Mouse (Mus musculus): ENCODE data around the gene Tenm4. TPM values are rescaled to one million over a fixed set of nuclear protein-coding genes. Genes with fewer than 3 reads are reported as not detected.

The Tenm4 gene
- total RNA-seq, 2 experiments from 2014 or later = 127 to 178 TPM

- DNase-seq (ENCODE audit: low spot score in 2 of 2) = no peak
Observed at GRCm38 (mm10) chr7:96880221-96880944, 709.3 kb downstream of the Tenm4 start.

GRCm38 (mm10) chr7:96883297-96883696 is 712.3 kb downstream of the Tenm4 start:
- DNase-seq (ENCODE audit: low spot score in 2 of 2) = no peak
- intact Hi-C loops (cut with DNase I) = no loop called here

More at GRCm38 (mm10) chr7:96880221-96880944, 709.3 kb downstream of the Tenm4 start:
- intact Hi-C loops (cut with DNase I) = no loop called here

- DNase-seq (ENCODE audit: low spot score in 2 of 2) = no peak
- intact Hi-C loops (cut with DNase I) = no loop called here
Observed at GRCm38 (mm10) chr7:96887088-96887654, 716.1 kb downstream of the Tenm4 start.

- intact Hi-C loops (cut with DNase I) = no loop called here
- DNase-seq (ENCODE audit: low spot score in 2 of 2) = no peak
Observed at GRCm38 (mm10) chr7:96889061-96890034, 718.3 kb downstream of the Tenm4 start.

GRCm38 (mm10) chr7:96890035-96890621 is 719.1 kb downstream of the Tenm4 start:
- no peak for DNase-seq (ENCODE audit: low spot score in 2 of 2)
- intact Hi-C loops (cut with DNase I) = no loop called here

- intact Hi-C loops (cut with DNase I) = no loop called here
- no peak for DNase-seq (ENCODE audit: low spot score in 2 of 2)
Observed at GRCm38 (mm10) chr7:96890987-96891386, 719.9 kb downstream of the Tenm4 start.

GRCm38 (mm10) chr7:96899036-96899569 is 728.1 kb downstream of the Tenm4 start:
- intact Hi-C loops (cut with DNase I) = no loop called here
- peak in 1 of 2 experiments; percentile 44 for DNase-seq (ENCODE audit: low spot score in 2 of 2)

- no peak for DNase-seq (ENCODE audit: low spot score in 2 of 2)
- intact Hi-C loops (cut with DNase I) = no loop called here
Observed at GRCm38 (mm10) chr7:96902183-96902582, 731.1 kb downstream of the Tenm4 start.

GRCm38 (mm10) chr7:96903088-96903985 is 732.3 kb downstream of the Tenm4 start:
- DNase-seq (ENCODE audit: low spot score in 2 of 2) = no peak
- intact Hi-C loops (cut with DNase I) = no loop called here

GRCm38 (mm10) chr7:96904442-96904841 is 733.4 kb downstream of the Tenm4 start:
- DNase-seq (ENCODE audit: low spot score in 2 of 2) = no peak
- intact Hi-C loops (cut with DNase I) = no loop called here

GRCm38 (mm10) chr7:96904936-96905335 is 733.9 kb downstream of the Tenm4 start:
- intact Hi-C loops (cut with DNase I) = no loop called here
- no peak for DNase-seq (ENCODE audit: low spot score in 2 of 2)

- no peak for DNase-seq (ENCODE audit: low spot score in 2 of 2)
- intact Hi-C loops (cut with DNase I) = no loop called here
Observed at GRCm38 (mm10) chr7:96905422-96905821, 734.4 kb downstream of the Tenm4 start.

GRCm38 (mm10) chr7:96906216-96906615 is 735.2 kb downstream of the Tenm4 start:
- intact Hi-C loops (cut with DNase I) = no loop called here
- DNase-seq (ENCODE audit: low spot score in 2 of 2) = no peak

- intact Hi-C loops (cut with DNase I) = no loop called here
- no peak for DNase-seq (ENCODE audit: low spot score in 2 of 2)
Observed at GRCm38 (mm10) chr7:96907971-96908680, 737.1 kb downstream of the Tenm4 start.

GRCm38 (mm10) chr7:96909856-96910255 is 738.8 kb downstream of the Tenm4 start:
- intact Hi-C loops (cut with DNase I) = loop anchor here (5.0 to 10.0 kb wide), 4 partner anchors 133 to 1415 kb away; no protein-coding TSS in a partner anchor
- DNase-seq (ENCODE audit: low spot score in 2 of 2) = no peak

GRCm38 (mm10) chr7:96910310-96910960 is 739.4 kb downstream of the Tenm4 start:
- DNase-seq (ENCODE audit: low spot score in 2 of 2) = no peak
- intact Hi-C loops (cut with DNase I) = loop anchor here (5.0 to 10.0 kb wide), 4 partner anchors 133 to 1416 kb away; no protein-coding TSS in a partner anchor

- peak; percentile 78 to 82 for DNase-seq (ENCODE audit: low spot score in 2 of 2)
- intact Hi-C loops (cut with DNase I) = loop anchor here (5.0 to 10.0 kb wide), 4 partner anchors 137 to 1419 kb away; no protein-coding TSS in a partner anchor
Observed at GRCm38 (mm10) chr7:96914031-96914430, 743.0 kb downstream of the Tenm4 start.
